Mouse (Mus musculus) heart, embryonic 14.5 days (tissue): Measurements from ENCODE around the gene Jaml. TPM values are rescaled to one million over a fixed set of nuclear protein-coding genes. Genes with fewer than 3 reads are reported as not detected.

Source experiments
- ATAC-seq: fragments of 200-750 bp; cut with Nextera tagmentation; 2 replicates; pipeline ENCODE4 v1.8.0; 2017; ENCODE audit warnings: low read depth, moderate TSS enrichment; ENCODE audit not compliant: insufficient number of reproducible peaks, insufficient read depth, low FRiP score
- H3K27ac ChIP-seq, 2 experiments: fragments of 200-500 bp in 1 of 2; fragments of 300-500 bp in 1 of 2; sonication (generic) in 1 of 2; replicated peaks in 1 of 2; 2 replicates each; pipeline ENCODE4 v1.5.1; 2012 to 2014; ENCODE audit warnings: low read depth in 2 of 2, low read length in 2 of 2, control low read depth in 1 of 2, mild to moderate bottlenecking in 1 of 2, mixed read lengths in 1 of 2; ENCODE audit not compliant: control insufficient read depth in 1 of 2, insufficient read depth in 1 of 2
- H3K27me3 ChIP-seq: fragments of 300-500 bp; sonication (generic); 2 replicates; pipeline ENCODE4 v1.6.1; 2014; ENCODE audit warnings: mild to moderate bottlenecking, low read length, control low read depth; ENCODE audit not compliant: control insufficient read depth, insufficient read depth
- H3K36me3 ChIP-seq: fragments of 300-500 bp; sonication (generic); 2 replicates; pipeline ENCODE4 v1.6.1; 2014; ENCODE audit warnings: mild to moderate bottlenecking, control low read depth, low read length, mixed read lengths; ENCODE audit not compliant: control insufficient read depth, insufficient read depth
- H3K4me1 ChIP-seq, 2 experiments: fragments of 200-500 bp in 1 of 2; fragments of 300-500 bp in 1 of 2; sonication (generic) in 1 of 2; 2 replicates each; pipeline ENCODE4 v1.6.1; 2012 to 2014; ENCODE audit warnings: low read length in 2 of 2, control low read depth in 1 of 2, mixed read lengths in 1 of 2; ENCODE audit not compliant: control insufficient read depth in 2 of 2, insufficient read depth in 2 of 2
- H3K4me2 ChIP-seq: fragments of 300-500 bp; sonication (generic); 2 replicates; pipeline ENCODE4 v1.6.1; 2014; ENCODE audit warnings: mild to moderate bottlenecking, low read length
- H3K4me3 ChIP-seq, 2 experiments: fragments of 200-500 bp in 1 of 2; fragments of 300-500 bp in 1 of 2; sonication (generic) in 1 of 2; 2 replicates each; pipeline ENCODE4 v1.5.1; 2012 to 2014; ENCODE audit warnings: low read length in 2 of 2, mild to moderate bottlenecking in 2 of 2, control low read depth in 1 of 2, low read depth in 1 of 2, moderate library complexity in 1 of 2; ENCODE audit not compliant: control insufficient read depth in 1 of 2, insufficient read depth in 1 of 2
- H3K9ac ChIP-seq: fragments of 300-500 bp; sonication (generic); 2 replicates; pipeline ENCODE4 v1.6.1; 2014; ENCODE audit warnings: mild to moderate bottlenecking, low read length
- H3K9me3 ChIP-seq: fragments of 300-500 bp; sonication (generic); 2 replicates; pipeline ENCODE4 v1.6.1; 2016; ENCODE audit warnings: low read length, control low read depth; ENCODE audit not compliant: control insufficient read depth
- WGBS: fragments of 180-500 bp; shearing (Covaris S2); extraction: QIAGEN DNeasy Blood & Tissue Kit; methylation state at CpG from one replicate; pipeline ENCODE4 v1.1.7; 2014; 5-methylcytosine and 5-hydroxymethylcytosine counted together
- polyA plus RNA-seq: library from polyadenylated mRNA; unstranded; fragments of >200 nt; fragmentation: Nextera tagmentation; extraction: Ambion mirVana; gene quantifications from 2 replicates; pipeline ENCODE4 v1.2.1, GENCODE M21; 2014

Jaml gene
- polyA plus RNA-seq, 1 experiment from 2014 or later, result 0.18 TPM

- Histone ChIP-seq H3K27ac (no peak overlapping the region), H3K27me3 (peaks cover 7% of the 10 kb centered on the region), H3K4me1 (no peaks in the 10 kb centered on the region), H3K36me3 (no peaks in the 10 kb centered on the region), H3K9ac (no peak overlapping the region), H3K9me3 (no peaks in the 10 kb centered on the region), H3K4me2 (no peak overlapping the region), H3K4me3 (no peak overlapping the region)
- 51% methylated on average over 3 of the region's 3 CpGs for WGBS
- no peak for ATAC-seq
Measured at GRCm38 (mm10) chr9:45077859-45078258, 1.1 kb upstream of the Jaml start.

GRCm38 (mm10) chr9:45083132-45083531 is 4.1 kb downstream of the Jaml start:
- no peak overlapping the region for H3K4me3 ChIP-seq
- no peak for ATAC-seq
- H3K27me3 ChIP-seq, result peaks cover 8% of the 10 kb centered on the region
- no peaks in the 10 kb centered on the region for H3K4me1 ChIP-seq
- no peak overlapping the region for H3K9ac ChIP-seq
- no peaks in the 10 kb centered on the region for H3K9me3 ChIP-seq
- H3K27ac ChIP-seq, result no peak overlapping the region
- no peak overlapping the region for H3K4me2 ChIP-seq
- 83% methylated on average over 3 of the region's 3 CpGs for WGBS
- no peaks in the 10 kb centered on the region for H3K36me3 ChIP-seq

- no peak overlapping the region for H3K4me3 ChIP-seq
- H3K27me3 ChIP-seq, result peaks cover 4% of the 10 kb centered on the region; the same call in 1 of the 2 replicates
- whole genome bisulfite sequencing, result 66% methylated on average over 5 of the region's 5 CpGs
- H3K9me3 ChIP-seq, result no peaks in the 10 kb centered on the region
- ATAC-seq, result no peak
- H3K4me2 ChIP-seq, result no peak overlapping the region
- H3K36me3 ChIP-seq, result no peaks in the 10 kb centered on the region
- H3K9ac ChIP-seq, result no peak overlapping the region
- no peak overlapping the region for H3K27ac ChIP-seq
- H3K4me1 ChIP-seq, result no peaks in the 10 kb centered on the region
Measured at GRCm38 (mm10) chr9:45084556-45084955, 5.6 kb downstream of the Jaml start.

GRCm38 (mm10) chr9:45085741-45086690 is 7.0 kb downstream of the Jaml start:
- Histone ChIP-seq H3K4me2 (no peak overlapping the region), H3K9ac (no peak overlapping the region)
- no peak for ATAC-seq

GRCm38 (mm10) chr9:45088040-45088439 is 9.1 kb downstream of the Jaml start:
- no peaks in the 10 kb centered on the region for H3K9me3 ChIP-seq
- no peak for ATAC-seq
- H3K36me3 ChIP-seq, result no peaks in the 10 kb centered on the region

More at GRCm38 (mm10) chr9:45085741-45086690, 7.0 kb downstream of the Jaml start:
- no peaks in the 10 kb centered on the region for H3K36me3 ChIP-seq
- no peak overlapping the region for H3K27ac ChIP-seq
- no peak overlapping the region for H3K4me3 ChIP-seq
- no peaks in the 10 kb centered on the region for H3K4me1 ChIP-seq
- H3K27me3 ChIP-seq, result peaks cover 4% of the 10 kb centered on the region; the same call in 1 of the 2 replicates
- H3K9me3 ChIP-seq, result no peaks in the 10 kb centered on the region
- 70% methylated on average over 12 of the region's 12 CpGs for WGBS

GRCm38 (mm10) chr9:45090811-45091210 is 11.8 kb downstream of the Jaml start:
- Histone ChIP-seq H3K4me3 (no peak overlapping the region), H3K9ac (no peak overlapping the region), H3K27me3 (no peaks in the 10 kb centered on the region), H3K36me3 (no peaks in the 10 kb centered on the region), H3K4me2 (no peak overlapping the region), H3K9me3 (no peaks in the 10 kb centered on the region), H3K4me1 (peaks cover 0 to 4% of the 10 kb centered on the region in 2 experiments; a peak in 2 of 4 replicates), H3K27ac (no peak overlapping the region)
- no peak for ATAC-seq
- 53% methylated on average over 3 of the region's 3 CpGs for WGBS

More at GRCm38 (mm10) chr9:45088040-45088439, 9.1 kb downstream of the Jaml start:
- Histone ChIP-seq H3K4me2 (no peak overlapping the region), H3K4me1 (peaks cover 0 to 4% of the 10 kb centered on the region in 2 experiments; a peak in 2 of 4 replicates), H3K9ac (no peak overlapping the region), H3K27me3 (no peaks in the 10 kb centered on the region), H3K4me3 (no peak overlapping the region), H3K27ac (no peak overlapping the region)

- H3K4me3 ChIP-seq, result no peak overlapping the region
- no peaks in the 10 kb centered on the region for H3K36me3 ChIP-seq
- peaks cover 0 to 4% of the 10 kb centered on the region in 2 experiments; a peak in 2 of 4 replicates for H3K4me1 ChIP-seq
- no peak overlapping the region for H3K9ac ChIP-seq
- H3K27me3 ChIP-seq, result no peaks in the 10 kb centered on the region
- H3K9me3 ChIP-seq, result no peaks in the 10 kb centered on the region
- H3K4me2 ChIP-seq, result no peak overlapping the region
- 44% methylated on average over 4 of the region's 4 CpGs for WGBS
- ATAC-seq, result no peak
- H3K27ac ChIP-seq, result peak overlapping the region in 1 of 2 experiments; percentile 41; a peak in 2 of 4 replicates
Measured at GRCm38 (mm10) chr9:45092641-45093040, 13.7 kb downstream of the Jaml start.
